Mouse (Mus musculus) liver, embryonic 14.5 days (tissue): ENCODE measurements around the gene Ptprt. TPM values are rescaled to one million over a fixed set of nuclear protein-coding genes. Genes with fewer than 3 reads are reported as not detected.

ENCODE experiments used
- ATAC-seq: fragments of 200-750 bp; cut with Nextera tagmentation; 2 replicates; pipeline ENCODE4 v1.8.0; 2017; ENCODE audit warnings: moderate number of reproducible peaks, mild to moderate bottlenecking, moderate library complexity; ENCODE audit not compliant: insufficient read depth
- DNase-seq, 3 experiments: peaks; one replicate each; pipeline ENCODE4 v3.0.0-alpha.2; 2012 to 2013; ENCODE audit warnings: low read depth in 3 of 3, low spot score in 3 of 3
- H3K27ac ChIP-seq: fragments of 300-500 bp; sonication (generic); 2 replicates; pipeline ENCODE4 v1.5.1; 2014; ENCODE audit warnings: moderate library complexity, mild to moderate bottlenecking, control low read depth, inconsistent platforms
- H3K27me3 ChIP-seq: fragments of 300-500 bp; sonication (generic); 2 replicates; pipeline ENCODE4 v1.6.1; 2014; ENCODE audit warnings: mild to moderate bottlenecking, low read length, moderate library complexity; ENCODE audit not compliant: control insufficient read depth, insufficient read depth
- H3K36me3 ChIP-seq: fragments of 300-500 bp; sonication (generic); replicated peaks from 2 replicates; pipeline ENCODE4 v1.6.1; 2014; ENCODE audit warnings: low read depth; ENCODE audit not compliant: control insufficient read depth, insufficient read depth
- H3K4me1 ChIP-seq, 2 experiments: fragments of 200-500 bp in 1 of 2; fragments of 300-500 bp in 1 of 2; sonication (generic) in 1 of 2; replicated peaks; 2 replicates each; pipeline ENCODE4 v1.6.1; 2012 to 2014; ENCODE audit warnings: antibody characterized with exemption in 1 of 2, inconsistent platforms in 1 of 2, low read length in 1 of 2; ENCODE audit not compliant: control insufficient read depth in 2 of 2, insufficient read depth in 2 of 2
- H3K4me2 ChIP-seq: fragments of 300-500 bp; sonication (generic); 2 replicates; pipeline ENCODE4 v1.6.1; 2014; ENCODE audit warnings: low read depth, mild to moderate bottlenecking, control low read depth, moderate library complexity
- H3K4me3 ChIP-seq, 2 experiments: fragments of 200-500 bp in 1 of 2; fragments of 300-500 bp in 1 of 2; sonication (generic) in 1 of 2; 2 replicates each; pipeline ENCODE4 v1.5.1; 2012 to 2014; ENCODE audit warnings: low read depth in 2 of 2, low read length in 2 of 2, mild to moderate bottlenecking in 2 of 2, control low read depth in 1 of 2, inconsistent platforms in 1 of 2, moderate library complexity in 1 of 2; ENCODE audit not compliant: insufficient read depth in 1 of 2
- H3K9ac ChIP-seq: fragments of 300-500 bp; sonication (generic); replicated peaks from 2 replicates; pipeline ENCODE4 v1.6.1; 2014; ENCODE audit warnings: mild to moderate bottlenecking, control low read depth, moderate library complexity
- H3K9me3 ChIP-seq: fragments of 300-500 bp; sonication (generic); 2 replicates; pipeline ENCODE4 v1.6.1; 2016; ENCODE audit warnings: low read length, mixed read lengths; ENCODE audit not compliant: control insufficient read depth
- CTCF ChIP-seq: IDR thresholded peaks from 2 replicates; pipeline ENCODE4 v1.5.1; 2016; ENCODE audit warnings: antibody characterized with exemption, low read depth, control low read depth
- EP300 ChIP-seq: IDR thresholded peaks from 2 replicates; pipeline ENCODE4 v1.6.1; 2016; ENCODE audit warnings: antibody characterized with exemption, low read depth
- WGBS: fragments of 180-500 bp; shearing (Covaris S2); extraction: QIAGEN DNeasy Blood & Tissue Kit; methylation state at CpG from one replicate; pipeline ENCODE4 v1.1.7; 2014; ENCODE audit not compliant: insufficient replicate concordance; 5-methylcytosine and 5-hydroxymethylcytosine counted together
- polyA plus RNA-seq, 2 experiments: library from polyadenylated mRNA; depleted of rRNA in 1 of 2; stranded (reverse) in 1 of 2; unstranded in 1 of 2; fragments of >200 nt; fragmentation: Nextera tagmentation in 1 of 2; extraction: Ambion mirVana in 1 of 2; gene quantifications; 2 replicates each; pipeline versions ENCODE4 v1.2.1 to v1.2.3; 2012 to 2014

The Ptprt gene
- polyA plus RNA-seq, 2 experiments = 0.07 TPM; not detected in 1

DNA sequence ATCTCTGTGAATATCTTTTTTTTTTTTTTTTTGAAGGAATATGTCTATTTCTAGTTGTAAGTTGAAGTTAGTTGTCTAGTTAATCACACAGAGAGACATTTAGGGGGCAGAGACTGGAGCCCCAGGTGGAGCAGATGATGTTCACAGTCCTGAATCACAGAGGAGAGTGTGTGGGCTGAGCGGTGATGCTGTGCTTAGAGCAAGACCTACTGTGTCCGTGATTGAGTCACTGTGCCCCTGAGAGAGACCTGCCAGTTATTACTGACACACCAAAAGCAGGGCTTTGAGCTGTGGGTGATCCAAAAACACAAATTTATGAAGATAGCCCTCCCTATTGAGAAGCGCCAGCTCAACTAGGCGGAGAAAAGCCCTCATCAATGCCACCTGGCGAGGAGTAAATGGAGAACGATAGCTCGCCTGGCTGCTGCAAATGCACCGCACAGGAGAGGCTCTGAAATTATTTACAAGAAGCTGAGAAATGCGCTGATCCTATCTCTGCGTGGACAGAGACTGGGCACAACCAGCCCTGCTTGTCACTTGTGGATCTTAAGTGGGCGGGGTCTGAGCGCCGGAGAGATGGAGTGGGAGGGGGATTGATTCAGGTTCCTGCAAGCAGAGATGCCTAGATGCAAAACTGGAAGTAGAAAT lies 1162.4 kb downstream of the Ptprt start:
- Histone ChIP-seq H3K4me1 (no peaks in the 10 kb centered on the region), H3K9ac (no peak overlapping the region), H3K27me3 (no peaks in the 10 kb centered on the region), H3K4me3 (no peak overlapping the region), H3K36me3 (no peaks in the 10 kb centered on the region), H3K4me2 (no peak overlapping the region), H3K9me3 (no peaks in the 10 kb centered on the region), H3K27ac (no peak overlapping the region)
- TF ChIP-seq CTCF (no peak), EP300 (no peak)
- WGBS = 20% methylated on average over 13 of the region's 13 CpGs
- no peak for DNase-seq
- no peak for ATAC-seq

DNA sequence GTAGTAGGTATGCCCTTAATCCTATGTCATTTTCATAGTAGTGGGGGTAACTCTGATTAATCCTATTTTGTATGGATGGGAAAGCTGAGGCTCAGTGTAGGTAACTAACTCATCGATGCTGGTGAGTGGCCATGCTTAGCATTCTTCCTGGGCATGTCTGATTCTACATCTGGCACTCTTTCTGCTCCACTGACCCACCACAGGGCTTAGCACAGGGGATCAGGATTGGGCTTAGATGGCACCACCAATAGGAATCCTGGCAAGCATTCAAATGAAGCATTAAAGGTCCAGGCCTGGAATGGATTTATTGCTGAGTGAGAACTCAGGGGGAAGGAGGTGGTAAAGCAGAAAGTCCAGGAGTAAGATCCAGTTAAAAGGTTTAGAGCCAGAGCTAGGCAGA lies 1179.2 kb downstream of the Ptprt start:
- no peak overlapping the region for H3K9ac ChIP-seq
- H3K4me1 ChIP-seq = no peaks in the 10 kb centered on the region
- no peak for DNase-seq
- no peak overlapping the region for H3K4me2 ChIP-seq
- WGBS = 65% methylated on average over 1 of the region's 1 CpGs
- no peak overlapping the region for H3K4me3 ChIP-seq
- no peak overlapping the region for H3K27ac ChIP-seq
- no peaks in the 10 kb centered on the region for H3K9me3 ChIP-seq
- no peaks in the 10 kb centered on the region for H3K27me3 ChIP-seq
- no peaks in the 10 kb centered on the region for H3K36me3 ChIP-seq
- ATAC-seq = no peak
- TF ChIP-seq CTCF = no peak
- TF ChIP-seq EP300 = no peak

DNA sequence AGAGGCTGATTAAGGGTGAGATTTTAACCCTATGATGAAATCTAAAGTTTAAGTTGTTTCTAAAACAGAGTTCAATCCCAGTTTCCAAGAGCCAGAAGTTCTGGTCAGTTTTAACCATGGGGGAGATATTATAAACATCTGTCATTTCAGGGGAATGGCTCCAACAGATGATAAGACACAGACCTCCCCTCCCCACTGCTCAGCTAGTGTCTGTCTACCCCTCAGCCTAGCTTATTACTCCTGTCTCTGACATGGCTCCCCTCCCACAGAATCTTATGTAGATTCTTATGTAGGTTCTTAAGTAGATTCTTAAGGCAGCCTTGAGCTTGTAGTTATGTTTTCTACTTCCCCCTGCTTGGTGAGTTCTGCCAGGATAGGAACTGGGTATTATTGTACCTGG lies 1180.5 kb downstream of the Ptprt start:
- no peak overlapping the region for H3K4me2 ChIP-seq
- no peaks in the 10 kb centered on the region for H3K27me3 ChIP-seq
- no peaks in the 10 kb centered on the region for H3K9me3 ChIP-seq
- no peaks in the 10 kb centered on the region for H3K4me1 ChIP-seq
- H3K4me3 ChIP-seq = no peak overlapping the region
- no peak overlapping the region for H3K27ac ChIP-seq
- no peak for TF ChIP-seq EP300
- TF ChIP-seq CTCF = no peak
- ATAC-seq (no peak), DNase-seq (no peak)
- H3K36me3 ChIP-seq = no peaks in the 10 kb centered on the region
- no peak overlapping the region for H3K9ac ChIP-seq
